Mouse (Mus musculus) inflammation-experienced regulatory T-cells (primary cell): Measurements from ENCODE around the gene Opn4. TPM values are rescaled to one million over a fixed set of nuclear protein-coding genes. Genes with fewer than 3 reads are reported as not detected.

Source experiments
- polyA plus RNA-seq, 2 experiments: library from polyadenylated mRNA; unstranded; fragments of 100-300 nt; shearing (Covaris generic); gene quantifications; one replicate each; pipeline ENCODE4 v1.2.1; 2017

Gene Opn4
- polyA plus RNA-seq, result 1 to 10 TPM in 1 of 2 experiments, not detected in 1; 2.0 TPM

DNA sequence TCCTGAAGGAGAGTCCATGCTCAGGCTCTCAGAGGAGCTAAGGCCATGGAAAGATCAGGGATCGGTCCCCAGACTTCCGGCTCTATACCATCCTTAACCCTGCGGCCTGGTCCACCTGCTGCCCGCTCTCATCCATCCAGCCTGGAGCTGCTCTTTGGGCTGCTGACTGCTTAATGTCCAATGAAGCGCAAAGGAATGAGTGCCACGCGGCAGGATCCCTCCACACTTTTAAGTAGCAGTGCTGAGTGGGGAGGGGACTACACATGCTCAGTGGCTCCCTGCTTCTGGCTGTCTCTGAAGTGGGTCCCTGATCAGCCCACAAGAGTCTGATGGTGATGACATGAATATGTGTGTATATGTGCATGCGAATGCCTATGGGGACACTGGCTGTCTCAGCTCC is at the start of gene Opn4:
Opn4 (minus strand) TSS at position 202 of the 400 bp plus-strand sequence.

DNA sequence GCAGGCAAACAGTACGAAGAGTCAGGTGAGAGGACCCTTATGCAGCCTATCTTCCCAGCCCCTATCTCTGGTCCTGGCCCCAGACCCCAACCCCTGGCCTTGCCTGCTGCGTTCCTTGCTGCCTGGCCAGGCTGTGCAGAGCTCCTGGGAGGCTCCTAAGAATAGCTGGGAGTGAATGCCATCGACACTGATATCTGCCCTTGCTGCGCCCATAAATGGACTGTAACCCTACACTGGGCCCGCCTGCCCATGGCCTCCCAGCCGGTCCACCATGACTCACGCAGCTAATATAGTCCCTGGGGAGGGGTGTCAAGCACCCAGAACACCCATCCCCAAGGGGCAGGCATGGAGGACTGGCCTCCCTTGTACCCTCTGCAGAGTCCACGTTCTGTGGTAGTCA is 11.4 kb downstream of the Opn4 start, which contains the start of gene Ldb3:
Ldb3 (minus strand) TSS at position 185 of the 400 bp plus-strand sequence.

Other genes starting within 250 kb of the Opn4 start
- gene Fam25c, start 244.7 kb downstream of the Opn4 start, polyA plus RNA-seq, result not detected
- 1 to 10 TPM in 1 of 2 experiments, under 1 TPM in 1; 0.19 to 2.9 TPM for gene Sncg, start 225.4 kb downstream of the Opn4 start, polyA plus RNA-seq
- gene Mmrn2, start 224.7 kb downstream of the Opn4 start, polyA plus RNA-seq, result under 1 TPM; 0.20 to 0.81 TPM
- gene Bmpr1a, start 96.8 kb downstream of the Opn4 start, polyA plus RNA-seq, result 1 to 10 TPM; 1.7 to 8.0 TPM
- gene 9230112D13Rik, start 77.3 kb downstream of the Opn4 start, polyA plus RNA-seq, result 1 to 10 TPM in 1 of 2 experiments, not detected in 1; 1.4 TPM
- 1 to 10 TPM in 1 of 2 experiments, under 1 TPM in 1; 0.42 to 1.2 TPM for gene Ldb3, start 11.5 kb downstream of the Opn4 start, polyA plus RNA-seq
- gene Wapl, start 73.8 kb upstream of the Opn4 start, polyA plus RNA-seq, result 100 to 1,000 TPM in 1 of 2 experiments, 10 to 100 TPM in 1; 86.1 to 107 TPM
- under 1 TPM; 0.02 to 0.31 TPM for gene Grid1, start 220.0 kb upstream of the Opn4 start, polyA plus RNA-seq